ENCODE assay signal across 9 mouse cellular contexts in genomic region chr8:4193588-4193894, GRCm38 (mm10). TPM values are rescaled to one million over a fixed set of nuclear protein-coding genes. Genes with fewer than 3 reads are reported as not detected.
A peak's percentile ranks its signal among the peaks of the same experiment; 100 is the strongest.
DNase-seq lines count a peak whose midpoint lies in the region; ATAC-seq and TF ChIP-seq lines count a peak whose summit lies in the region.
"Had no signal": no experiment of that assay in that cellular context is flagged by ENCODE, and none has a peak within 500 bp of the region (broad histone marks: within the 10 kb centered on the region; RNA-seq: fewer than 3 reads in every experiment).

No protein-coding gene starts in this region.

- TF ChIP-seq CTCF in layer of hippocampus, adult 2 months (conservative IDR thresholded peaks at IDR 0.05): no peak

- H3K9me3 ChIP-seq in embryonic facial prominence, embryonic 15.5 days (replicated peaks): no peaks in the 10 kb centered on the region
- H3K9me3 ChIP-seq in hindbrain, embryonic 13.5 days: no peaks in the 10 kb centered on the region
- H3K9me3 ChIP-seq in midbrain, embryonic 15.5 days: no peaks in the 10 kb centered on the region

- ATAC-seq in embryonic facial prominence, embryonic 15.5 days (ENCODE audit: insufficient number of reproducible peaks, low FRiP score, low TSS enrichment, low read depth): no peak
- ATAC-seq in hindbrain, embryonic 13.5 days (ENCODE audit: low FRiP score): peak; percentile 15
- peak; percentile 14 for ATAC-seq in midbrain, embryonic 15.5 days (replicated peaks)

- peaks cover 16% of the 10 kb centered on the region for H3K4me1 ChIP-seq in embryonic facial prominence, embryonic 15.5 days
- H3K4me1 ChIP-seq in hindbrain, embryonic 13.5 days (replicated peaks): peaks cover 29% of the 10 kb centered on the region
- peaks cover 14% of the 10 kb centered on the region for H3K4me1 ChIP-seq in midbrain, embryonic 15.5 days

- peak overlapping the region; percentile 87 for H3K27ac ChIP-seq in layer of hippocampus, adult 2 months
- no peak overlapping the region for H3K27ac ChIP-seq in embryonic facial prominence, embryonic 15.5 days (replicated peaks)
- no peak overlapping the region; the same call in 1 of the 2 replicates for H3K27ac ChIP-seq in hindbrain, embryonic 13.5 days
- peak overlapping the region; percentile 69; the same call in 1 of the 2 replicates for H3K27ac ChIP-seq in midbrain, embryonic 15.5 days

- intact Hi-C loops in left cerebral cortex, postnatal 25 days (cut with DNase I): no loop called here

- DNase-seq in layer of hippocampus, adult 2 months (ENCODE audit: low spot score in 2 of 2): no peak
- DNase-seq in layer of hippocampus, postnatal 36 days: no peak
- no peak for DNase-seq in urinary bladder, postnatal 25 days (ENCODE audit: low spot score)
- DNase-seq in left cerebral cortex, postnatal 25 days (ENCODE audit: low spot score in 2 of 2): no peak

- peak overlapping the region; percentile 8; the same call in 1 of the 2 replicates for H3K4me2 ChIP-seq in embryonic facial prominence, embryonic 15.5 days (replicated peaks)
- no peak overlapping the region for H3K4me2 ChIP-seq in hindbrain, embryonic 13.5 days
- no peak overlapping the region for H3K4me2 ChIP-seq in midbrain, embryonic 15.5 days

- no peaks in the 10 kb centered on the region for H3K27me3 ChIP-seq in embryonic facial prominence, embryonic 15.5 days
- H3K27me3 ChIP-seq in hindbrain, embryonic 13.5 days: no peaks in the 10 kb centered on the region
- H3K27me3 ChIP-seq in midbrain, embryonic 15.5 days (replicated peaks): no peaks in the 10 kb centered on the region

- H3K36me3 ChIP-seq in embryonic facial prominence, embryonic 15.5 days: peaks cover 4% of the 10 kb centered on the region; the same call in 1 of the 2 replicates
- peaks cover 79% of the 10 kb centered on the region for H3K36me3 ChIP-seq in hindbrain, embryonic 13.5 days
- H3K36me3 ChIP-seq in midbrain, embryonic 15.5 days (replicated peaks): peaks cover 24% of the 10 kb centered on the region

- no peak overlapping the region for H3K4me3 ChIP-seq in layer of hippocampus, adult 2 months
- no peak overlapping the region for H3K4me3 ChIP-seq in embryonic facial prominence, embryonic 15.5 days (replicated peaks)
- no peak overlapping the region for H3K4me3 ChIP-seq in hindbrain, embryonic 13.5 days
- no peak overlapping the region for H3K4me3 ChIP-seq in midbrain, embryonic 15.5 days

- H3K9ac ChIP-seq in embryonic facial prominence, embryonic 15.5 days: no peak overlapping the region
- H3K9ac ChIP-seq in hindbrain, embryonic 13.5 days: no peak overlapping the region
- H3K9ac ChIP-seq in midbrain, embryonic 15.5 days: no peak overlapping the region

- 60% methylated on average over 7 of the region's 7 CpGs for WGBS in embryonic facial prominence, embryonic 15.5 days
- WGBS in hindbrain, embryonic 13.5 days: 50% methylated on average over 7 of the region's 7 CpGs
- 55% methylated on average over 7 of the region's 7 CpGs for WGBS in midbrain, embryonic 15.5 days

RNA-seq across cellular contexts. Expression of gene Prr36, which starts 23.7 kb away (rescaled TPM):
- total RNA-seq in layer of hippocampus, adult 2 months (2021): 10 to 100 TPM; 46.0 to 47.4 TPM
- total RNA-seq in layer of hippocampus, postnatal 36 days (2021): 10 to 100 TPM; 41.2 to 41.9 TPM
- 1.9 and 2.5 TPM in 2 replicates for polyA plus RNA-seq in embryonic facial prominence, embryonic 15.5 days (2015; fragmentation: Nextera tagmentation; extraction: Ambion mirVana)
- 40.2 and 47.7 TPM in 2 replicates for polyA plus RNA-seq in hindbrain, embryonic 13.5 days (2015; fragmentation: Nextera tagmentation; extraction: Ambion mirVana)
- 54.7 and 61.1 TPM in 2 replicates for polyA plus RNA-seq in midbrain, embryonic 15.5 days (2015; fragmentation: Nextera tagmentation; extraction: Ambion mirVana)
- 10 to 100 TPM; 37.7 to 41.3 TPM for total RNA-seq in left cerebral cortex, postnatal 25 days (2021)
- total RNA-seq: megakaryocyte-erythroid progenitor cell, adult 5-6 weeks had no signal

RNA-seq across cellular contexts. Expression of gene Evi5l, which starts 27.2 kb away (rescaled TPM):
- 100 to 1,000 TPM; 100 to 107 TPM for total RNA-seq in layer of hippocampus, adult 2 months (2021)
- total RNA-seq in layer of hippocampus, postnatal 36 days (2021): 100 to 1,000 TPM in 1 of 2 experiments, 10 to 100 TPM in 1; 98.7 to 111 TPM
- polyA plus RNA-seq in embryonic facial prominence, embryonic 15.5 days (2015; fragmentation: Nextera tagmentation; extraction: Ambion mirVana): 26.9 and 31.7 TPM in 2 replicates
- 93.5 and 93.7 TPM in 2 replicates for polyA plus RNA-seq in hindbrain, embryonic 13.5 days (2015; fragmentation: Nextera tagmentation; extraction: Ambion mirVana)
- 128 and 136 TPM in 2 replicates for polyA plus RNA-seq in midbrain, embryonic 15.5 days (2015; fragmentation: Nextera tagmentation; extraction: Ambion mirVana)
- 100 to 1,000 TPM; 106 to 108 TPM for total RNA-seq in left cerebral cortex, postnatal 25 days (2021)

RNA-seq across cellular contexts. Expression of gene Lrrc8e, which starts 33.1 kb away (rescaled TPM):
- total RNA-seq in layer of hippocampus, adult 2 months (2021): not detected
- not detected for total RNA-seq in layer of hippocampus, postnatal 36 days (2021)
- 3.2 and 3.5 TPM in 2 replicates for polyA plus RNA-seq in embryonic facial prominence, embryonic 15.5 days (2015; fragmentation: Nextera tagmentation; extraction: Ambion mirVana)
- polyA plus RNA-seq in hindbrain, embryonic 13.5 days (2015; fragmentation: Nextera tagmentation; extraction: Ambion mirVana): not detected in 2 replicates
- polyA plus RNA-seq in midbrain, embryonic 15.5 days (2015; fragmentation: Nextera tagmentation; extraction: Ambion mirVana): 0.08 and 0.11 TPM in 2 replicates
- total RNA-seq in left cerebral cortex, postnatal 25 days (2021): not detected
- total RNA-seq: hematopoietic stem cell, adult 5-6 weeks; megakaryocyte-erythroid progenitor cell, adult 5-6 weeks had no signal

RNA-seq across cellular contexts. Expression of gene Map2k7, which starts 45.0 kb away (rescaled TPM):
- total RNA-seq in layer of hippocampus, adult 2 months (2021): 100 to 1,000 TPM in 1 of 2 experiments, 10 to 100 TPM in 1; 98.4 to 106 TPM
- 100 to 1,000 TPM in 1 of 2 experiments, 10 to 100 TPM in 1; 91.3 to 116 TPM for total RNA-seq in layer of hippocampus, postnatal 36 days (2021)
- polyA plus RNA-seq in embryonic facial prominence, embryonic 15.5 days (2015; fragmentation: Nextera tagmentation; extraction: Ambion mirVana): 31.8 and 34.2 TPM in 2 replicates
- polyA plus RNA-seq in hindbrain, embryonic 13.5 days (2015; fragmentation: Nextera tagmentation; extraction: Ambion mirVana): 28.5 and 30.8 TPM in 2 replicates
- 34.0 and 35.7 TPM in 2 replicates for polyA plus RNA-seq in midbrain, embryonic 15.5 days (2015; fragmentation: Nextera tagmentation; extraction: Ambion mirVana)
- 10 to 100 TPM; 85.7 to 87.5 TPM for total RNA-seq in left cerebral cortex, postnatal 25 days (2021)

RNA-seq across cellular contexts. Expression of gene Gm49320, which starts 45.1 kb away (rescaled TPM):
- total RNA-seq in layer of hippocampus, adult 2 months (2021): 1 to 10 TPM; 1.1 to 2.4 TPM
- total RNA-seq in layer of hippocampus, postnatal 36 days (2021): under 1 TPM; 0.15 to 0.68 TPM
- polyA plus RNA-seq in embryonic facial prominence, embryonic 15.5 days (2015; fragmentation: Nextera tagmentation; extraction: Ambion mirVana): 1.1 and 1.4 TPM in 2 replicates
- 1.00 and 1.7 TPM in 2 replicates for polyA plus RNA-seq in hindbrain, embryonic 13.5 days (2015; fragmentation: Nextera tagmentation; extraction: Ambion mirVana)
- 1.0 and 1.8 TPM in 2 replicates for polyA plus RNA-seq in midbrain, embryonic 15.5 days (2015; fragmentation: Nextera tagmentation; extraction: Ambion mirVana)
- total RNA-seq in left cerebral cortex, postnatal 25 days (2021): under 1 TPM; 0.23 to 0.57 TPM
- total RNA-seq: hematopoietic stem cell, adult 5-6 weeks had no signal

Comparison
In these comparisons a context has a peak if more than half of its experiments do, and no peak if none do; other contexts are left out.
1. H3K27ac ChIP-seq: peak in layer of hippocampus, adult 2 months (single experiment) and midbrain, embryonic 15.5 days (single experiment); none in embryonic facial prominence, embryonic 15.5 days (single experiment) and hindbrain, embryonic 13.5 days (single experiment).